Mouse (Mus musculus) right cerebral cortex, adult 18-20 months (tissue): ENCODE results near the gene Hlx.

Experiments
- DNase-seq: peaks from one replicate; pipeline ENCODE4 v3.0.0; 2022; ENCODE audit warnings: mixed read lengths

The Hlx gene

GRCm38 (mm10) chr1:184713716-184714115 lies 18.7 kb downstream of the Hlx start:
- no peak for DNase-seq

GRCm38 (mm10) chr1:184707532-184708248 lies 24.7 kb downstream of the Hlx start:
- DNase-seq, result no peak

GRCm38 (mm10) chr1:184704901-184705300 lies 27.5 kb downstream of the Hlx start:
- DNase-seq, result no peak

GRCm38 (mm10) chr1:184699295-184699694 lies 33.1 kb downstream of the Hlx start:
- DNase-seq, result no peak

- peak; percentile 17 for DNase-seq
Observed at GRCm38 (mm10) chr1:184695451-184695850, 37.0 kb downstream of the Hlx start.

- DNase-seq, result no peak
Observed at GRCm38 (mm10) chr1:184692204-184692904, 40.1 kb downstream of the Hlx start.

- no peak for DNase-seq
Observed at GRCm38 (mm10) chr1:184691240-184691639, 41.2 kb downstream of the Hlx start.

- no peak for DNase-seq
Observed at GRCm38 (mm10) chr1:184688026-184688425, 44.4 kb downstream of the Hlx start.

GRCm38 (mm10) chr1:184687512-184687911 lies 44.9 kb downstream of the Hlx start:
- no peak for DNase-seq

GRCm38 (mm10) chr1:184683541-184683940 lies 48.9 kb downstream of the Hlx start:
- DNase-seq, result no peak

- no peak for DNase-seq
Observed at GRCm38 (mm10) chr1:184679416-184679965, 52.9 kb downstream of the Hlx start.

- DNase-seq, result no peak
Observed at GRCm38 (mm10) chr1:184677641-184678040, 54.8 kb downstream of the Hlx start.
